28 mouse cellular contexts compared by ENCODE assay signal in genomic region chr2:71152170-71152569, GRCm38 (mm10). TPM values are rescaled to one million over a fixed set of nuclear protein-coding genes. Genes with fewer than 3 reads are reported as not detected.
DNase-seq lines count a peak whose midpoint lies in the region; ATAC-seq and TF ChIP-seq lines count a peak whose summit lies in the region.
"Had no signal": no experiment of that assay in that cellular context is flagged by ENCODE, and none has a peak within 500 bp of the region (broad histone marks: within the 10 kb centered on the region; RNA-seq: fewer than 3 reads in every experiment).

No protein-coding gene starts in this region.

- H3K9me3 ChIP-seq in heart, embryonic 12.5 days (replicated peaks), result no peaks in the 10 kb centered on the region; the same call in 1 of the 2 replicates
- no peaks in the 10 kb centered on the region for H3K9me3 ChIP-seq in liver, postnatal 0 days (ENCODE audit: low read length)
- H3K9me3 ChIP-seq: embryonic facial prominence, embryonic 12.5 days; heart, embryonic 13.5 days; lung, embryonic 15.5 days; midbrain, embryonic 13.5 days had no signal

- no peak overlapping the region for H3K27ac ChIP-seq in heart, adult 2 months
- no peak overlapping the region for H3K27ac ChIP-seq in heart, embryonic 12.5 days (ENCODE audit: poor library complexity, severe bottlenecking)
- H3K27ac ChIP-seq in liver, postnatal 0 days (ENCODE audit: low read depth), result no peak overlapping the region
- H3K27ac ChIP-seq in thymus, adult 2 months (ENCODE audit: control insufficient read depth, insufficient read depth, low read length), result no peak overlapping the region
- H3K27ac ChIP-seq: embryonic facial prominence, embryonic 12.5 days; heart, embryonic 13.5 days; hindbrain, embryonic 14.5 days; limb, embryonic 12.5 days; lung, embryonic 15.5 days; midbrain, embryonic 13.5 days had no signal

- no peaks in the 10 kb centered on the region for H3K36me3 ChIP-seq in heart, adult 2 months (ENCODE audit: control insufficient read depth, insufficient read depth, low read length)
- no peaks in the 10 kb centered on the region for H3K36me3 ChIP-seq in heart, embryonic 12.5 days
- H3K36me3 ChIP-seq in liver, postnatal 0 days (replicated peaks; ENCODE audit: insufficient read depth, low read length), result no peaks in the 10 kb centered on the region
- no peaks in the 10 kb centered on the region for H3K36me3 ChIP-seq in thymus, adult 2 months (ENCODE audit: control insufficient read depth, insufficient read depth, low read length)
- H3K36me3 ChIP-seq: embryonic facial prominence, embryonic 12.5 days; heart, embryonic 13.5 days; limb, embryonic 12.5 days; lung, embryonic 15.5 days; midbrain, embryonic 13.5 days had no signal

- whole genome bisulfite sequencing in heart, adult 2 months, result 88% methylated on average over 4 of the region's 4 CpGs
- 89% methylated on average over 4 of the region's 4 CpGs for WGBS in heart, embryonic 12.5 days
- WGBS in liver, postnatal 0 days (ENCODE audit: insufficient replicate concordance), result 75% methylated on average over 4 of the region's 4 CpGs
- 93% methylated on average over 4 of the region's 4 CpGs for WGBS in thymus, adult 2 months

- no peak overlapping the region for H3K4me3 ChIP-seq in heart, adult 2 months
- H3K4me3 ChIP-seq in heart, embryonic 12.5 days, result no peak overlapping the region
- no peak overlapping the region for H3K4me3 ChIP-seq in liver, postnatal 0 days (ENCODE audit: low read depth, low read length)
- no peak overlapping the region for H3K4me3 ChIP-seq in thymus, adult 2 months (ENCODE audit: control insufficient read depth, insufficient read depth, low read length)
- H3K4me3 ChIP-seq: embryonic facial prominence, embryonic 12.5 days; heart, embryonic 13.5 days; limb, embryonic 12.5 days; lung, embryonic 15.5 days; megakaryocyte, embryonic 14.5 days; midbrain, embryonic 13.5 days had no signal

- intact Hi-C loops in heart, adult 2 months (cut with DNase I), result no loop called here

- no peak for TF ChIP-seq POLR2A in heart, adult 2 months (IDR thresholded peaks at IDR 0.05; ENCODE audit: insufficient read depth, low read depth, low read length)
- TF ChIP-seq POLR2A in thymus, adult 2 months (IDR thresholded peaks at IDR 0.05; ENCODE audit: control insufficient read depth, extremely low read depth, insufficient read depth, low read length, poor library complexity), result no peak

- ATAC-seq in heart, embryonic 12.5 days (ENCODE audit: insufficient number of reproducible peaks, low FRiP score), result no peak
- ATAC-seq in liver, postnatal 0 days, result no peak
- ATAC-seq: forebrain, embryonic 14.5 days; midbrain, embryonic 13.5 days had no signal

- no peak overlapping the region for H3K9ac ChIP-seq in heart, adult 2 months (ENCODE audit: low read depth, low read length)
- no peak overlapping the region for H3K9ac ChIP-seq in heart, embryonic 12.5 days
- no peak overlapping the region for H3K9ac ChIP-seq in liver, postnatal 0 days (replicated peaks)
- H3K9ac ChIP-seq: embryonic facial prominence, embryonic 12.5 days; heart, embryonic 13.5 days; hindbrain, embryonic 14.5 days; limb, embryonic 12.5 days; lung, embryonic 15.5 days; midbrain, embryonic 13.5 days had no signal

- TF ChIP-seq EP300 in heart, adult 2 months (IDR thresholded peaks at IDR 0.05; ENCODE audit: insufficient read depth, low read depth, low read length), result no peak
- TF ChIP-seq EP300 in liver, postnatal 0 days (IDR thresholded peaks at IDR 0.05; ENCODE audit: low read depth), result no peak

- DNase-seq in heart, adult 2 months, result no peak
- DNase-seq in liver, postnatal 0 days, result no peak
- DNase-seq in liver, result no peak
- peak; percentile 36 for DNase-seq in ES-CJ7 (ENCODE audit: low read depth, low spot score)
- peak; percentile 28 for DNase-seq in ZHBTc4 (ENCODE audit: low read depth, low spot score)
- DNase-seq in thymus, adult 2 months, result no peak
- DNase-seq: adrenal gland, postnatal 14 days; cerebellum, adult 11 months; cerebellum, adult 9-11 months; embryo, embryonic 11 days; gastrocnemius, postnatal 36 days; heart, adult 18-20 months; heart, postnatal 10 days; kidney, adult 18-20 months; lung, postnatal 4 days; thymus, adult 18-20 months; thymus, postnatal 36 days had no signal

- no peaks in the 10 kb centered on the region for H3K4me1 ChIP-seq in heart, adult 2 months (ENCODE audit: control insufficient read depth, insufficient read depth, low read length)
- peaks cover 8% of the 10 kb centered on the region; the same call in 1 of the 2 replicates for H3K4me1 ChIP-seq in heart, embryonic 12.5 days (replicated peaks)
- H3K4me1 ChIP-seq in liver, postnatal 0 days (ENCODE audit: insufficient read depth), result no peaks in the 10 kb centered on the region
- H3K4me1 ChIP-seq in thymus, adult 2 months (replicated peaks; ENCODE audit: control insufficient read depth, insufficient read depth, low read length), result no peaks in the 10 kb centered on the region
- H3K4me1 ChIP-seq: embryonic facial prominence, embryonic 12.5 days; limb, embryonic 12.5 days had no signal

- no peaks in the 10 kb centered on the region for H3K27me3 ChIP-seq in heart, adult 2 months (ENCODE audit: control insufficient read depth, insufficient read depth, low read length)
- 0 out of 2 replicates have a peak, but pooled peaks cover 4% of the 10 kb centered on the region for H3K27me3 ChIP-seq in heart, embryonic 12.5 days (replicated peaks)
- H3K27me3 ChIP-seq in liver, postnatal 0 days (ENCODE audit: insufficient read depth, low read length), result no peaks in the 10 kb centered on the region
- H3K27me3 ChIP-seq in thymus, adult 2 months (ENCODE audit: control insufficient read depth, insufficient read depth, low read length), result no peaks in the 10 kb centered on the region
- H3K27me3 ChIP-seq: embryonic facial prominence, embryonic 12.5 days; limb, embryonic 12.5 days; lung, embryonic 15.5 days; midbrain, embryonic 13.5 days had no signal

- no peaks in the 10 kb centered on the region for H3K79me2 ChIP-seq in heart, adult 2 months (replicated peaks; ENCODE audit: control insufficient read depth, insufficient read depth, low read length)

- H3K4me2 ChIP-seq in heart, embryonic 12.5 days, result no peak overlapping the region
- H3K4me2 ChIP-seq in liver, postnatal 0 days (ENCODE audit: low read depth, low read length), result no peak overlapping the region
- H3K4me2 ChIP-seq: embryonic facial prominence, embryonic 12.5 days; heart, embryonic 13.5 days; hindbrain, embryonic 14.5 days; limb, embryonic 12.5 days; liver, embryonic 11.5 days; lung, embryonic 15.5 days; midbrain, embryonic 13.5 days had no signal

- TF ChIP-seq CTCF in heart, adult 2 months (IDR thresholded peaks at IDR 0.05), result peak; percentile 16; the same call in 1 of the 2 replicates
- TF ChIP-seq CTCF in liver, postnatal 0 days (IDR thresholded peaks at IDR 0.05; ENCODE audit: low read depth), result peak; percentile 30
- TF ChIP-seq CTCF in thymus, adult 2 months (IDR thresholded peaks at IDR 0.05; ENCODE audit: borderline replicate concordance, control insufficient read depth, extremely low read depth, insufficient read depth, low read length, poor library complexity), result no peak

RNA-seq across cellular contexts. Expression of gene Cybrd1, which starts 34.4 kb away (rescaled TPM):
- 1 to 10 TPM; 1.7 to 1.9 TPM for total RNA-seq in heart, adult 2 months (2021)
- polyA plus RNA-seq in heart, adult 2 months (2012; rRNA removed), result 1.5 and 2.6 TPM in 2 replicates
- polyA plus RNA-seq in heart, embryonic 12.5 days (2016; fragmentation: Nextera tagmentation; extraction: Ambion mirVana), result 1.9 TPM in 2 replicates
- 0.20 and 0.22 TPM in 2 replicates for polyA plus RNA-seq in liver, postnatal 0 days (2015; fragmentation: Nextera tagmentation; extraction: Ambion mirVana)
- 2.3 and 3.1 TPM in 2 replicates for polyA plus RNA-seq in thymus, adult 2 months (2012; rRNA removed)
- total RNA-seq: hematopoietic stem cell, adult 5-6 weeks had no signal

RNA-seq across cellular contexts. Expression of gene Dync1i2, which starts 59.3 kb away (rescaled TPM):
- 10 to 100 TPM; 56.2 to 58.7 TPM for total RNA-seq in heart, adult 2 months (2021)
- polyA plus RNA-seq in heart, adult 2 months (2012; rRNA removed), result 19.9 and 35.8 TPM in 2 replicates
- polyA plus RNA-seq in heart, embryonic 12.5 days (2016; fragmentation: Nextera tagmentation; extraction: Ambion mirVana), result 82.0 and 82.4 TPM in 2 replicates
- polyA plus RNA-seq in liver, postnatal 0 days (2015; fragmentation: Nextera tagmentation; extraction: Ambion mirVana), result 20.9 and 21.5 TPM in 2 replicates
- 22.8 and 26.2 TPM in 2 replicates for polyA plus RNA-seq in thymus, adult 2 months (2012; rRNA removed)

Comparison
In these comparisons a context has a peak if more than half of its experiments do, and no peak if none do; other contexts are left out.
1. DNase-seq: peak in ES-CJ7 (single experiment) and ZHBTc4 (single experiment); none in heart, adult 2 months (0 of 2), liver, postnatal 0 days (single experiment), liver (single experiment) and thymus, adult 2 months (single experiment).